Mouse (Mus musculus): ENCODE data around the gene Tbl2. TPM values are rescaled to one million over a fixed set of nuclear protein-coding genes. Genes with fewer than 3 reads are reported as not detected.

The Tbl2 gene
- polyA plus RNA-seq, 1 experiment from 2014 or later, result 20.6 TPM

GRCm38 (mm10) chr5:135139881-135140280 lies 9.6 kb upstream of the Tbl2 start:
- H3K4me1 ChIP-seq (replicated peaks; ENCODE audit: control insufficient read depth, insufficient read depth, low read length), result no peaks in the 10 kb centered on the region
- H3K36me3 ChIP-seq (ENCODE audit: control insufficient read depth, insufficient read depth, low read length), result no peaks in the 10 kb centered on the region
- H3K4me2 ChIP-seq (ENCODE audit: low read depth, low read length), result no peak overlapping the region
- WGBS, result 72% methylated on average over 2 of the region's 2 CpGs
- no peaks in the 10 kb centered on the region for H3K27me3 ChIP-seq (ENCODE audit: control insufficient read depth, insufficient read depth, low read depth, low read length)
- H3K4me3 ChIP-seq (ENCODE audit: low read length), result no peak overlapping the region
- H3K27ac ChIP-seq (ENCODE audit: low read length), result no peak overlapping the region
- H3K9ac ChIP-seq (ENCODE audit: low read length), result no peak overlapping the region
- no peak for ATAC-seq (ENCODE audit: low read depth)
- no peaks in the 10 kb centered on the region for H3K9me3 ChIP-seq (ENCODE audit: control insufficient read depth, low read length)

GRCm38 (mm10) chr5:135144469-135144868 lies 5.0 kb upstream of the Tbl2 start:
- Histone ChIP-seq H3K9ac (ENCODE audit: low read length) (no peak overlapping the region), H3K4me1 (replicated peaks; ENCODE audit: control insufficient read depth, insufficient read depth, low read length) (peaks cover 5% of the 10 kb centered on the region), H3K36me3 (ENCODE audit: control insufficient read depth, insufficient read depth, low read length) (no peaks in the 10 kb centered on the region), H3K27me3 (ENCODE audit: control insufficient read depth, insufficient read depth, low read depth, low read length) (no peaks in the 10 kb centered on the region), H3K9me3 (ENCODE audit: control insufficient read depth, low read length) (no peaks in the 10 kb centered on the region), H3K27ac (ENCODE audit: low read length) (no peak overlapping the region), H3K4me2 (ENCODE audit: low read depth, low read length) (no peak overlapping the region), H3K4me3 (ENCODE audit: low read length) (no peak overlapping the region)
- ATAC-seq (ENCODE audit: low read depth), result no peak
- WGBS, result 37% methylated on average over 4 of the region's 4 CpGs

- no peak overlapping the region for H3K9ac ChIP-seq (ENCODE audit: low read length)
- H3K27ac ChIP-seq (ENCODE audit: low read length), result no peak overlapping the region
- no peak for ATAC-seq (ENCODE audit: low read depth)
- no peaks in the 10 kb centered on the region for H3K36me3 ChIP-seq (ENCODE audit: control insufficient read depth, insufficient read depth, low read length)
- WGBS, result 69% methylated on average over 3 of the region's 3 CpGs
- peaks cover 8% of the 10 kb centered on the region for H3K4me1 ChIP-seq (replicated peaks; ENCODE audit: control insufficient read depth, insufficient read depth, low read length)
- no peak overlapping the region for H3K4me2 ChIP-seq (ENCODE audit: low read depth, low read length)
- H3K4me3 ChIP-seq (ENCODE audit: low read length), result no peak overlapping the region
- no peaks in the 10 kb centered on the region for H3K27me3 ChIP-seq (ENCODE audit: control insufficient read depth, insufficient read depth, low read depth, low read length)
- H3K9me3 ChIP-seq (ENCODE audit: control insufficient read depth, low read length), result no peaks in the 10 kb centered on the region
Measured at GRCm38 (mm10) chr5:135145532-135145931, 3.9 kb upstream of the Tbl2 start.

GRCm38 (mm10) chr5:135145955-135146354 lies 3.5 kb upstream of the Tbl2 start:
- no peak overlapping the region for H3K27ac ChIP-seq (ENCODE audit: low read length)
- peaks cover 8% of the 10 kb centered on the region for H3K4me1 ChIP-seq (replicated peaks; ENCODE audit: control insufficient read depth, insufficient read depth, low read length)
- no peak for ATAC-seq (ENCODE audit: low read depth)
- H3K27me3 ChIP-seq (ENCODE audit: control insufficient read depth, insufficient read depth, low read depth, low read length), result no peaks in the 10 kb centered on the region
- H3K9ac ChIP-seq (ENCODE audit: low read length), result no peak overlapping the region
- H3K36me3 ChIP-seq (ENCODE audit: control insufficient read depth, insufficient read depth, low read length), result no peaks in the 10 kb centered on the region
- H3K4me2 ChIP-seq (ENCODE audit: low read depth, low read length), result no peak overlapping the region
- no peak overlapping the region for H3K4me3 ChIP-seq (ENCODE audit: low read length)
- H3K9me3 ChIP-seq (ENCODE audit: control insufficient read depth, low read length), result no peaks in the 10 kb centered on the region

- no peak; the same call in 1 of the 2 replicates for ATAC-seq (ENCODE audit: low read depth)
- H3K9ac ChIP-seq (ENCODE audit: low read length), result peak overlapping the region; percentile 72
- under 1% methylated on average over 13 of the region's 13 CpGs for WGBS
- peaks cover 5% of the 10 kb centered on the region for H3K36me3 ChIP-seq (ENCODE audit: control insufficient read depth, insufficient read depth, low read length)
- no peaks in the 10 kb centered on the region for H3K9me3 ChIP-seq (ENCODE audit: control insufficient read depth, low read length)
- H3K27me3 ChIP-seq (ENCODE audit: control insufficient read depth, insufficient read depth, low read depth, low read length), result no peaks in the 10 kb centered on the region
- peak overlapping the region; percentile 99 for H3K27ac ChIP-seq (ENCODE audit: low read length)
- H3K4me3 ChIP-seq (ENCODE audit: low read length), result peak overlapping the region; percentile 97
- H3K4me1 ChIP-seq (replicated peaks; ENCODE audit: control insufficient read depth, insufficient read depth, low read length), result peaks cover 8% of the 10 kb centered on the region
- H3K4me2 ChIP-seq (ENCODE audit: low read depth, low read length), result peak overlapping the region; percentile 73
Measured at GRCm38 (mm10) chr5:135148715-135149052, 773 bp upstream of the Tbl2 start.

GRCm38 (mm10) chr5:135149820-135150178 lies 342 bp downstream of the Tbl2 start:
- Histone ChIP-seq H3K9me3 (ENCODE audit: control insufficient read depth, low read length) (no peaks in the 10 kb centered on the region), H3K36me3 (ENCODE audit: control insufficient read depth, insufficient read depth, low read length) (peaks cover 12% of the 10 kb centered on the region), H3K4me3 (ENCODE audit: low read length) (peak overlapping the region; percentile 97), H3K4me2 (ENCODE audit: low read depth, low read length) (peak overlapping the region; percentile 87), H3K4me1 (replicated peaks; ENCODE audit: control insufficient read depth, insufficient read depth, low read length) (peaks cover 8% of the 10 kb centered on the region), H3K27me3 (ENCODE audit: control insufficient read depth, insufficient read depth, low read depth, low read length) (no peaks in the 10 kb centered on the region), H3K9ac (ENCODE audit: low read length) (peak overlapping the region; percentile 89), H3K27ac (ENCODE audit: low read length) (peak overlapping the region; percentile 99; the same call in 1 of the 2 replicates)
- 0% methylated on average over 23 of the region's 23 CpGs for WGBS
- no peak for ATAC-seq (ENCODE audit: low read depth)

- Histone ChIP-seq H3K27me3 (ENCODE audit: control insufficient read depth, insufficient read depth, low read depth, low read length) (no peaks in the 10 kb centered on the region), H3K9ac (ENCODE audit: low read length) (no peak overlapping the region), H3K4me1 (replicated peaks; ENCODE audit: control insufficient read depth, insufficient read depth, low read length) (no peaks in the 10 kb centered on the region), H3K36me3 (ENCODE audit: control insufficient read depth, insufficient read depth, low read length) (peaks cover 50% of the 10 kb centered on the region), H3K9me3 (ENCODE audit: control insufficient read depth, low read length) (no peaks in the 10 kb centered on the region), H3K4me2 (ENCODE audit: low read depth, low read length) (no peak overlapping the region), H3K27ac (ENCODE audit: low read length) (no peak overlapping the region), H3K4me3 (ENCODE audit: low read length) (no peak overlapping the region)
- no peak for ATAC-seq (ENCODE audit: low read depth)
- 97% methylated on average over 4 of the region's 4 CpGs for WGBS
Measured at GRCm38 (mm10) chr5:135156496-135156895, 7.0 kb downstream of the Tbl2 start.

- no peaks in the 10 kb centered on the region for H3K27me3 ChIP-seq (ENCODE audit: control insufficient read depth, insufficient read depth, low read depth, low read length)
- no peak; the same call in 1 of the 2 replicates for ATAC-seq (ENCODE audit: low read depth)
- no peak overlapping the region for H3K9ac ChIP-seq (ENCODE audit: low read length)
- H3K36me3 ChIP-seq (ENCODE audit: control insufficient read depth, insufficient read depth, low read length), result peaks cover 26% of the 10 kb centered on the region
- 86% methylated on average over 4 of the region's 4 CpGs for WGBS
- no peak overlapping the region for H3K4me3 ChIP-seq (ENCODE audit: low read length)
- H3K9me3 ChIP-seq (ENCODE audit: control insufficient read depth, low read length), result no peaks in the 10 kb centered on the region
- H3K27ac ChIP-seq (ENCODE audit: low read length), result 0 out of 2 replicates have a peak overlapping the region, but pooled peaks have one; percentile 36
- H3K4me2 ChIP-seq (ENCODE audit: low read depth, low read length), result no peak overlapping the region
- H3K4me1 ChIP-seq (replicated peaks; ENCODE audit: control insufficient read depth, insufficient read depth, low read length), result no peaks in the 10 kb centered on the region
Measured at GRCm38 (mm10) chr5:135161221-135161620, 11.8 kb downstream of the Tbl2 start.

- 0 out of 2 replicates have a peak overlapping the region, but pooled peaks have one; percentile 36 for H3K27ac ChIP-seq (ENCODE audit: low read length)
- no peaks in the 10 kb centered on the region for H3K9me3 ChIP-seq (ENCODE audit: control insufficient read depth, low read length)
- H3K36me3 ChIP-seq (ENCODE audit: control insufficient read depth, insufficient read depth, low read length), result peaks cover 21% of the 10 kb centered on the region
Measured at GRCm38 (mm10) chr5:135161650-135162049, 12.2 kb downstream of the Tbl2 start.

GRCm38 (mm10) chr5:135162361-135162760 lies 12.9 kb downstream of the Tbl2 start:
- Histone ChIP-seq H3K9me3 (ENCODE audit: control insufficient read depth, low read length) (no peaks in the 10 kb centered on the region), H3K4me3 (ENCODE audit: low read length) (no peak overlapping the region), H3K27ac (ENCODE audit: low read length) (no peak overlapping the region), H3K36me3 (ENCODE audit: control insufficient read depth, insufficient read depth, low read length) (peaks cover 18% of the 10 kb centered on the region), H3K9ac (ENCODE audit: low read length) (no peak overlapping the region), H3K4me2 (ENCODE audit: low read depth, low read length) (no peak overlapping the region), H3K4me1 (replicated peaks; ENCODE audit: control insufficient read depth, insufficient read depth, low read length) (no peaks in the 10 kb centered on the region), H3K27me3 (ENCODE audit: control insufficient read depth, insufficient read depth, low read depth, low read length) (no peaks in the 10 kb centered on the region)
- WGBS, result 88% methylated on average over 8 of the region's 8 CpGs
- no peak for ATAC-seq (ENCODE audit: low read depth)

More at GRCm38 (mm10) chr5:135161650-135162049, 12.2 kb downstream of the Tbl2 start:
- Histone ChIP-seq H3K4me1 (replicated peaks; ENCODE audit: control insufficient read depth, insufficient read depth, low read length) (no peaks in the 10 kb centered on the region), H3K4me2 (ENCODE audit: low read depth, low read length) (no peak overlapping the region), H3K9ac (ENCODE audit: low read length) (no peak overlapping the region), H3K4me3 (ENCODE audit: low read length) (no peak overlapping the region), H3K27me3 (ENCODE audit: control insufficient read depth, insufficient read depth, low read depth, low read length) (no peaks in the 10 kb centered on the region)
- no peak for ATAC-seq (ENCODE audit: low read depth)
- WGBS, result 85% methylated on average over 7 of the region's 7 CpGs
